Mouse (Mus musculus) heart, postnatal 0 days (tissue): ENCODE data around the gene Myo1b.

Experiments
- CTCF ChIP-seq: IDR thresholded peaks from 2 replicates; pipeline ENCODE4 v1.5.1; 2016; ENCODE audit warnings: antibody characterized with exemption, control low read depth, low read depth
- EP300 ChIP-seq: IDR thresholded peaks from 2 replicates; pipeline ENCODE4 v1.6.1; 2016; ENCODE audit warnings: antibody characterized with exemption, low read depth

DNA sequence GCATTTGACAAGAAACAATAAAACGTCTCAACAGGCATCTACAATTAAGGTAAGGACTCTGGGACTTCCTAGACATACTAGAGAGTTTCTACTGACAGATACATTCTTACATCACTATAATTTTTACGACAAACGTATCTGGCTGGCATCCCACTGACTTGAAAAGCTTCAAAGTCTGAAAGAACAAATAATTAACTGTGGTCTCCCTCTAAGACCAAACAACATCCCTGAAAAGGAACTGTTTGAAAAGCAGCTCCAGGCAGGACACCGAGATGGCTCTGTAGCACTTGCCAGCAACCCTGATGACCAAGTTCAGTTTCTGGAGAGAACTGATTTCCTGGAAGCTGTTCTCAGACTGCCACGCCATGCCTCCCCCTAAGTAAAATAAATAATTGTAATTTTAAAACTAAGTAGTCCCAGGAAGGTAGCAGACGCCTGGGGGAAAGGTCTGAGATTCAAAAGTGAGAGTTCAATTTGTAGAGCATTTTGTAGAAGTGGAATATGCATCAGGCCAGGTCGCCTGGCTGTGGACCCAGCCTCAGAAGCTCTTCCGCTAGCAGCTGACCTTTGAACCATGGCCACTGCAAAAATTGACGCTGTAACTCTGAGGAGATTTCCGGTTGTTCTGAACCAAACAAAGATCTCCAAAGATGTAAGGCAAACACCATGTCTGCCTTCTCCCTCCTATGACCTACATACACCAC is 60.2 kb downstream of the Myo1b start:
- TF ChIP-seq CTCF (no peak), EP300 (no peak)
